Comparison of ENCODE assay signal across 7 mouse cellular contexts in genomic region chr12:86984194-86984555, GRCm38 (mm10). TPM values are rescaled to one million over a fixed set of nuclear protein-coding genes. Genes with fewer than 3 reads are reported as not detected.
A peak's percentile ranks its signal among the peaks of the same experiment; 100 is the strongest.
DNase-seq lines count a peak whose midpoint lies in the region; ATAC-seq and TF ChIP-seq lines count a peak whose summit lies in the region.

No protein-coding gene starts in this region.

- 19% methylated on average over 6 of the region's 6 CpGs for WGBS in thymus, adult 2 months
- WGBS in kidney, embryonic 16.5 days, result 7% methylated on average over 6 of the region's 6 CpGs

- H3K9me3 ChIP-seq in kidney, embryonic 16.5 days (ENCODE audit: low read length), result no peaks in the 10 kb centered on the region

- no peak for TF ChIP-seq CTCF in thymus, adult 2 months (IDR thresholded peaks at IDR 0.05; ENCODE audit: borderline replicate concordance, control insufficient read depth, extremely low read depth, insufficient read depth, low read length, poor library complexity)

- no peak overlapping the region for H3K4me3 ChIP-seq in thymus, adult 2 months (ENCODE audit: control insufficient read depth, insufficient read depth, low read length)
- H3K4me3 ChIP-seq in kidney, embryonic 16.5 days (ENCODE audit: low read length), result no peak overlapping the region
- H3K4me3 ChIP-seq in myocyte, result no peak overlapping the region

- H3K4me1 ChIP-seq in thymus, adult 2 months (replicated peaks; ENCODE audit: control insufficient read depth, insufficient read depth, low read length), result no peaks in the 10 kb centered on the region
- H3K4me1 ChIP-seq in kidney, embryonic 16.5 days (ENCODE audit: insufficient read depth, low read length), result no peaks in the 10 kb centered on the region; the same call in 1 of the 2 replicates

- H3K4me2 ChIP-seq in kidney, embryonic 16.5 days (replicated peaks; ENCODE audit: low read depth, low read length), result no peak overlapping the region
- no peak overlapping the region for H3K4me2 ChIP-seq in myocyte (ENCODE audit: low read depth)

- no peak for TF ChIP-seq POLR2A in thymus, adult 2 months (IDR thresholded peaks at IDR 0.05; ENCODE audit: control insufficient read depth, extremely low read depth, insufficient read depth, low read length, poor library complexity)
- TF ChIP-seq POLR2A in myocyte (IDR thresholded peaks at IDR 0.05; ENCODE audit: insufficient read length, low read depth), result no peak

- no peak overlapping the region for H3K27ac ChIP-seq in thymus, adult 2 months (ENCODE audit: control insufficient read depth, insufficient read depth, low read length)
- no peak overlapping the region for H3K27ac ChIP-seq in kidney, embryonic 16.5 days (ENCODE audit: low read length)

- no peaks in the 10 kb centered on the region for H3K36me3 ChIP-seq in thymus, adult 2 months (ENCODE audit: control insufficient read depth, insufficient read depth, low read length)
- no peaks in the 10 kb centered on the region for H3K36me3 ChIP-seq in kidney, embryonic 16.5 days (ENCODE audit: insufficient read depth, low read length)
- no peaks in the 10 kb centered on the region for H3K36me3 ChIP-seq in myocyte (ENCODE audit: control insufficient read depth, insufficient read depth)

- H3K79me2 ChIP-seq in myocyte (ENCODE audit: control insufficient read depth, insufficient read depth), result no peaks in the 10 kb centered on the region

- ATAC-seq in kidney, embryonic 16.5 days (ENCODE audit: low FRiP score, low TSS enrichment), result peak; percentile 44; the same call in 1 of the 2 replicates

- DNase-seq in thymus, postnatal 14 days, result peak; percentile 14
- no peak for DNase-seq in thymus, adult 2 months
- peak; percentile 78 for DNase-seq in embryo, embryonic 10 days (ENCODE audit: low spot score)
- DNase-seq in layer of hippocampus, postnatal 14 days (ENCODE audit: low spot score in 2 of 2), result no peak
- no peak for DNase-seq in right cerebral cortex, adult 18-20 months

- no peak overlapping the region for H3ac ChIP-seq in myocyte (ENCODE audit: control insufficient read depth, insufficient read length)

- no peak overlapping the region for H3K9ac ChIP-seq in kidney, embryonic 16.5 days (replicated peaks; ENCODE audit: low read length)

- H3K27me3 ChIP-seq in thymus, adult 2 months (ENCODE audit: control insufficient read depth, insufficient read depth, low read length), result peaks cover 5% of the 10 kb centered on the region; the same call in 1 of the 2 replicates
- H3K27me3 ChIP-seq in kidney, embryonic 16.5 days (ENCODE audit: insufficient read depth, low read length), result peaks cover 44% of the 10 kb centered on the region
- peaks cover 48% of the 10 kb centered on the region for H3K27me3 ChIP-seq in myocyte (ENCODE audit: control insufficient read depth, insufficient read depth, insufficient read length)

TF ChIP-seq in myocyte, 11 proteins besides CTCF, POLR2A, EP300 and RAD21:
- TF ChIP-seq REST (IDR thresholded peaks at IDR 0.05; ENCODE audit: insufficient read depth, insufficient read length), result peak; percentile 87
- no peak for TF ChIP-seq POLR2AphosphoS2 (IDR thresholded peaks at IDR 0.05; ENCODE audit: insufficient read length, low read depth)
- no peak for TF ChIP-seq SRF (IDR thresholded peaks at IDR 0.05; ENCODE audit: control insufficient read depth, insufficient read length, low read depth)
- peak; percentile 52 for TF ChIP-seq MAX (IDR thresholded peaks at IDR 0.05; ENCODE audit: low read depth)

RNA-seq across cellular contexts. Expression of gene Zdhhc22, which starts 6.1 kb away (rescaled TPM):
- polyA plus RNA-seq in thymus, adult 2 months (2012; rRNA removed), result 0.86 and 1.6 TPM in 2 replicates
- polyA plus RNA-seq in kidney, embryonic 16.5 days (2015; fragmentation: Nextera tagmentation; extraction: Ambion mirVana), result 0.14 TPM in 1 of 2 replicates, not detected in the other
- 0.01 TPM for polyA plus RNA-seq in myocyte (2012; fragmentation: generic; extraction: Trizol)
- 10 to 100 TPM in 1 of 2 experiments, 1 to 10 TPM in 1; 9.3 to 22.9 TPM for total RNA-seq in layer of hippocampus, postnatal 14 days (2021)

RNA-seq across cellular contexts. Expression of gene Tmem63c, which starts 37.0 kb away (rescaled TPM):
- polyA plus RNA-seq in thymus, adult 2 months (2012; rRNA removed), result 0.43 and 0.58 TPM in 2 replicates
- polyA plus RNA-seq in kidney, embryonic 16.5 days (2015; fragmentation: Nextera tagmentation; extraction: Ambion mirVana), result 0.04 and 0.30 TPM in 2 replicates
- polyA plus RNA-seq in myocyte (2012; fragmentation: generic; extraction: Trizol), result not detected
- 10 to 100 TPM; 30.3 to 33.4 TPM for total RNA-seq in layer of hippocampus, postnatal 14 days (2021)

RNA-seq across cellular contexts. Expression of gene Cipc, which starts 37.3 kb away (rescaled TPM):
- 43.8 and 56.5 TPM in 2 replicates for polyA plus RNA-seq in thymus, adult 2 months (2012; rRNA removed)
- 24.0 and 24.9 TPM in 2 replicates for polyA plus RNA-seq in kidney, embryonic 16.5 days (2015; fragmentation: Nextera tagmentation; extraction: Ambion mirVana)
- polyA plus RNA-seq in myocyte (2012; fragmentation: generic; extraction: Trizol), result 14.7 TPM
- 10 to 100 TPM; 60.4 to 63.6 TPM for total RNA-seq in layer of hippocampus, postnatal 14 days (2021)

Comparison
In these comparisons a context has a peak if more than half of its experiments do, and no peak if none do; other contexts are left out.
1. DNase-seq: peak in thymus, postnatal 14 days (single experiment) and embryo, embryonic 10 days (single experiment); none in thymus, adult 2 months (single experiment), layer of hippocampus, postnatal 14 days (0 of 2) and right cerebral cortex, adult 18-20 months (single experiment).